9 mouse cellular contexts compared by ENCODE assay signal in the genomic region with DNA sequence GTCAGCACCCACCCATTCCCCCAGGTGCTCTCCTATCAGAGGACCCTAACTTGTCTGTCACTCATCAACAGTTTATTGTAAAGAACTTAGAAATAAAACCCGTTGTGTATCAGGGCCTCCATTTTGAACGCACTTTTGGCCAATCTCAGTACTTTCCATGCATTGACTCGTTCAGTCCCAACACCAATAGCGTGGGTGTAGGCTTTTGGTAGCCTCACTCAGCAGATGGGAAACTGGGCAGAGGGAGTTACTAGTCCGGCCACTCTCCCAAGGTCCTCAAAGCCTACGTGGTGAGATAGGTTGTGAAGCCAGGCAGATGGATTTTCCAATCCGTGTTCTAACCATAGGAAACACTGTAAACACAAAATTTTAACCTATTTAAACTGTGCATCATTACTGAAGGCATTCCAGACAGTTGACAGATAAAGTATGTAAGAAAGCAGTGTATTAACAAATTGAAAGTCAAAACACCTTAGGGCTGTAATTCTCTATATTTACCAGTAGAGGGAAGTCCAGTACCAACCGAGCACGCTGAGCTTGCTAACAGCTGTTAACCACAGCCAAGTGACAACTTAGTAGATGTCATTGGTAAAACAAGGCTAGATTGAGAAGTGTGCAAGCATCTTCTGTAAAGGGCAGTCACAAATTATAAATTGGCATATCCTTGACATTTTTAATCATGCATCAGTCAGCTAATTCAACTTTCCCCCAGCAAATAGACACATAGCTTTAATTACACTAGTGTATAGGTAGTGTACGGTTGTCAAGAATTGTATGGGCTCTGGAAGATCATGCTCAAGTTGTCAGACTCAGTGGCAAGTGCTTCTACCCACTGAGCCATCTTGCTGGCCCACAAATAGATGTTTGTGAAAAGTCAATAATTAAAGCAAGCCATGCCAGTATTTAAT. TPM values are rescaled to one million over a fixed set of nuclear protein-coding genes. Genes with fewer than 3 reads are reported as not detected.
DNase-seq lines count a peak whose midpoint lies in the region; ATAC-seq and TF ChIP-seq lines count a peak whose summit lies in the region.
"Had no signal": no experiment of that assay in that cellular context is flagged by ENCODE, and none has a peak within 500 bp of the region (broad histone marks: within the 10 kb centered on the region; RNA-seq: fewer than 3 reads in every experiment).

No protein-coding gene starts in this region.

- H3K4me3 ChIP-seq in left cerebral cortex, adult 2 months: no peak overlapping the region
- H3K4me3 ChIP-seq in midbrain, embryonic 14.5 days (replicated peaks; ENCODE audit: low read depth, low read length): no peak overlapping the region
- H3K4me3 ChIP-seq: myocyte had no signal

- peak; percentile 15 to 17 for DNase-seq in adrenal gland, postnatal 36 days
- DNase-seq in adrenal gland, adult 18-20 months (ENCODE audit: low spot score in 2 of 2): no peak
- DNase-seq in left cerebral cortex, adult 2 months (ENCODE audit: extremely low spot score in 1 of 2, low spot score in 2 of 2): no peak
- no peak for DNase-seq in left cerebral cortex, adult 9 months (ENCODE audit: low spot score in 2 of 2)
- DNase-seq in embryo, embryonic 11 days: peak; percentile 64
- DNase-seq in midbrain, embryonic 14.5 days: peak; percentile 83
- no peak for DNase-seq in ovary, postnatal 10 days (ENCODE audit: low spot score)
- DNase-seq in urinary bladder, postnatal 4 days (ENCODE audit: low spot score in 2 of 2): no peak

- no peaks in the 10 kb centered on the region for H3K27me3 ChIP-seq in midbrain, embryonic 14.5 days (ENCODE audit: control insufficient read depth, insufficient read depth, low read length)

- TF ChIP-seq CTCF in left cerebral cortex, adult 2 months (IDR thresholded peaks at IDR 0.05): peak; percentile 93

- no peak overlapping the region for H3K4me2 ChIP-seq in midbrain, embryonic 14.5 days (ENCODE audit: low read length)

- H3K4me1 ChIP-seq in midbrain, embryonic 14.5 days (ENCODE audit: control insufficient read depth, insufficient read depth, low read length): no peaks in the 10 kb centered on the region

- no peaks in the 10 kb centered on the region for H3K36me3 ChIP-seq in midbrain, embryonic 14.5 days (ENCODE audit: control insufficient read depth, insufficient read depth, low read length)

- WGBS in midbrain, embryonic 14.5 days: 62% methylated on average over 10 of the region's 10 CpGs

- intact Hi-C loops in left cerebral cortex, adult 2 months (cut with DNase I): loop anchor here (2.0 kb wide), 2 partner anchors 567 to 587 kb away; no protein-coding TSS in a partner anchor

- H3K9me3 ChIP-seq in midbrain, embryonic 14.5 days (ENCODE audit: control insufficient read depth, low read length): no peaks in the 10 kb centered on the region

- H3K9ac ChIP-seq in midbrain, embryonic 14.5 days (replicated peaks; ENCODE audit: low read length): no peak overlapping the region

- peak; percentile 53; the same call in 1 of the 2 replicates for ATAC-seq in midbrain, embryonic 14.5 days (ENCODE audit: low FRiP score, low TSS enrichment)

- H3K27ac ChIP-seq in left cerebral cortex, adult 2 months: no peak overlapping the region
- H3K27ac ChIP-seq in midbrain, embryonic 14.5 days (replicated peaks; ENCODE audit: low read depth, low read length): no peak overlapping the region

RNA-seq across cellular contexts. Expression of a gene that starts 14.2 kb away (rescaled TPM):
- 1 to 10 TPM in 1 of 2 experiments, under 1 TPM in 1; 0.66 to 1.4 TPM for total RNA-seq in adrenal gland, postnatal 36 days (2021)
- under 1 TPM; 0.54 to 0.63 TPM for total RNA-seq in adrenal gland, adult 18-20 months (2021)
- total RNA-seq in left cerebral cortex, adult 2 months (2021): under 1 TPM; 0.38 to 0.40 TPM
- polyA plus RNA-seq in midbrain, embryonic 14.5 days (2014; fragmentation: Nextera tagmentation; extraction: Ambion mirVana): 0.47 and 0.68 TPM in 2 replicates

RNA-seq across cellular contexts. Expression of a gene that starts 49.5 kb away (rescaled TPM):
- 100 to 1,000 TPM in 1 of 2 experiments, 10 to 100 TPM in 1; 99.1 to 112 TPM for total RNA-seq in adrenal gland, postnatal 36 days (2021)
- total RNA-seq in adrenal gland, adult 18-20 months (2021): 100 to 1,000 TPM in 1 of 2 experiments, 10 to 100 TPM in 1; 83.8 to 128 TPM
- total RNA-seq in left cerebral cortex, adult 2 months (2021): 100 to 1,000 TPM; 116 to 131 TPM
- 113 and 148 TPM in 2 replicates for polyA plus RNA-seq in midbrain, embryonic 14.5 days (2014; fragmentation: Nextera tagmentation; extraction: Ambion mirVana)

Comparison
In these comparisons a context has a peak if more than half of its experiments do, and no peak if none do; other contexts are left out.
1. DNase-seq: peak in adrenal gland, postnatal 36 days (2 of 2), embryo, embryonic 11 days (single experiment) and midbrain, embryonic 14.5 days (single experiment); none in adrenal gland, adult 18-20 months (0 of 2), left cerebral cortex, adult 2 months (0 of 2), left cerebral cortex, adult 9 months (0 of 2), ovary, postnatal 10 days (single experiment) and urinary bladder, postnatal 4 days (0 of 2).